Mouse (Mus musculus) bone marrow macrophage, adult 2 months (primary cell): Measurements from ENCODE around the gene Ormdl1. TPM values are rescaled to one million over a fixed set of nuclear protein-coding genes. Genes with fewer than 3 reads are reported as not detected.
A peak's percentile ranks its signal among the peaks of the same experiment; 100 is the strongest.
"Not testable (repeated sequence)": the region's sequence is repeated elsewhere in the genome, so short reads cannot be mapped to it uniquely, and the experiment has no call there.

Experiments used
- H3K27ac ChIP-seq: 2 replicates; pipeline ENCODE4 v1.5.1; 2012; ENCODE audit warnings: low read depth, low read length; ENCODE audit not compliant: insufficient read depth
- H3K4me1 ChIP-seq: 2 replicates; pipeline ENCODE4 v1.6.1; 2012; ENCODE audit warnings: low read length; ENCODE audit not compliant: control insufficient read depth, insufficient read depth
- H3K4me3 ChIP-seq: 2 replicates; pipeline ENCODE4 v1.5.1; 2012; ENCODE audit warnings: mild to moderate bottlenecking, low read length, moderate library complexity; ENCODE audit not compliant: insufficient read depth
- CTCF ChIP-seq: IDR thresholded peaks from 2 replicates; pipeline ENCODE4 v1.5.1; 2012; ENCODE audit warnings: low read depth, mild to moderate bottlenecking, low read length, moderate library complexity
- POLR2A ChIP-seq: IDR thresholded peaks from 2 replicates; pipeline ENCODE4 v1.6.1; 2012; ENCODE audit warnings: mild to moderate bottlenecking, low read depth, low read length, borderline replicate concordance
- polyA plus RNA-seq: library from polyadenylated mRNA; stranded (reverse); fragments of >200 nt; gene quantifications from 2 replicates; pipeline ENCODE4 v1.2.4, GENCODE M21; 2012; ENCODE audit not compliant: missing spikeins, insufficient read depth, insufficient read length

The Ormdl1 gene
- 27.5 and 33.3 TPM in 2 replicates for polyA plus RNA-seq

- Histone ChIP-seq H3K4me1 (peaks cover 2% of the 10 kb centered on the region; the same call in 1 of the 2 replicates), H3K27ac (peak within 1 kb of the TSS; percentile 50; the same call in 1 of the 2 replicates)
These were observed at the start of gene Ormdl1, which contains the start of the genes Pms1 and Gm28778 for GRCm38 (mm10) chr1:53296581-53297383. Gene Ormdl1, plus strand, starts transcription at chr1:53297095. Gene Pms1, minus strand, starts transcription at chr1:53297018. Gene Gm28778, plus strand, starts transcription at chr1:53297111.

GRCm38 (mm10) chr1:53264958-53265612 is 31.8 kb upstream of the Ormdl1 start:
- not testable (repeated sequence) for H3K4me1 ChIP-seq, H3K4me3 ChIP-seq
- H3K27ac ChIP-seq = peak overlapping the region; percentile 53

More at GRCm38 (mm10) chr1:53296581-53297383, at the start of gene Ormdl1, which contains the start of the genes Pms1 and Gm28778:
- TF ChIP-seq POLR2A = no peak
- TF ChIP-seq CTCF = no peak
- peak within 1 kb of the TSS; percentile 99 for H3K4me3 ChIP-seq

- H3K27ac ChIP-seq = no peak overlapping the region
- TF ChIP-seq CTCF (no peak), POLR2A (no peak)
- H3K4me1 ChIP-seq = no peaks in the 10 kb centered on the region
- no peak overlapping the region for H3K4me3 ChIP-seq
These were observed 27.0 kb upstream of the Ormdl1 start for GRCm38 (mm10) chr1:53269901-53270300.

- Histone ChIP-seq H3K4me1 (no peaks in the 10 kb centered on the region), H3K27ac (no peak overlapping the region), H3K4me3 (no peak overlapping the region)
- TF ChIP-seq POLR2A (no peak), CTCF (no peak)
These were observed 24.2 kb upstream of the Ormdl1 start for GRCm38 (mm10) chr1:53272646-53273045.

GRCm38 (mm10) chr1:53291197-53291596 is 5.7 kb upstream of the Ormdl1 start:
- Histone ChIP-seq H3K4me1 (no peaks in the 10 kb centered on the region; the same call in 1 of the 2 replicates), H3K27ac (no peak overlapping the region), H3K4me3 (no peak overlapping the region)
- TF ChIP-seq CTCF (no peak), POLR2A (no peak)

GRCm38 (mm10) chr1:53300506-53300905 is 3.6 kb downstream of the Ormdl1 start:
- no peak for TF ChIP-seq CTCF
- TF ChIP-seq POLR2A = no peak
- peaks cover 2% of the 10 kb centered on the region; the same call in 1 of the 2 replicates for H3K4me1 ChIP-seq
- no peak overlapping the region for H3K4me3 ChIP-seq
- no peak overlapping the region for H3K27ac ChIP-seq

- Histone ChIP-seq H3K4me3 (peak within 1 kb of the TSS; percentile 82), H3K4me1 (no peaks in the 10 kb centered on the region), H3K27ac (peak within 1 kb of the TSS; percentile 39)
- TF ChIP-seq CTCF (no peak), POLR2A (no peak)
These were observed 16.4 kb downstream of the Ormdl1 start, which contains the start of gene Osgepl1 for GRCm38 (mm10) chr1:53312989-53313967. Gene Osgepl1, plus strand, starts transcription at chr1:53313624.

- Histone ChIP-seq H3K27ac (no peak overlapping the region), H3K4me3 (no peak overlapping the region), H3K4me1 (no peaks in the 10 kb centered on the region)
- TF ChIP-seq CTCF (no peak), POLR2A (no peak)
These were observed 24.9 kb downstream of the Ormdl1 start for GRCm38 (mm10) chr1:53321662-53322344.

GRCm38 (mm10) chr1:53323254-53323653 is 26.4 kb downstream of the Ormdl1 start:
- TF ChIP-seq POLR2A = no peak
- TF ChIP-seq CTCF = no peak
- Histone ChIP-seq H3K27ac (no peak overlapping the region), H3K4me3 (no peak overlapping the region), H3K4me1 (no peaks in the 10 kb centered on the region)
